Mouse (Mus musculus) lung, postnatal 10 days (tissue): Measurements from ENCODE around the gene Mboat7.
A peak's percentile ranks its signal among the peaks of the same experiment; 100 is the strongest.

Experiments used
- DNase-seq: peaks from one replicate; pipeline ENCODE4 v3.0.0; 2021

Gene Mboat7

DNA sequence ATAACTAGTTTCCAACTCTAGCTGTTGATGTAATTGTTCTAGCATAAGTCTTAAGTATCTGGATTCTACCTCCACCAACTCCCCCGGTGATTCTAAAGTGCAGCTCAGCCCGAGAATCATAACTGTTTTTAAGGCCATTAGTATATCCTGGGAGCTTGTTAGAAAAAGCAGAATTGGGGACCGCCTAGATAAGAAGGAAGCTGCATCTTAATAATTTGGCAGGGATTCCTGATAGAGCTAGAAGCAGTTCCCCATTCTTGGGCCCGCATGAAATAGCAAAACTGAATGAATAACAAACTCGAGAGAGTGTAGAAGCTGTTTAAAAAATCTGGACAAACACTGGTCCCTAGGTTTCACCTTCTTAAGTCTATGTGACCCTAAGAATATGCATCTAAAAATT lies 49.9 kb downstream of the Mboat7 start:
- DNase-seq: no peak

GRCm38 (mm10) chr7:3630478-3630815 lies 62.9 kb downstream of the Mboat7 start:
- DNase-seq: no peak

- peak; percentile 95 for DNase-seq
These were observed 63.5 kb downstream of the Mboat7 start, which contains the start of the genes Tfpt and Prpf31 for GRCm38 (mm10) chr7:3629543-3630477. Tfpt (minus strand) TSS chr7:3629929. Prpf31 (plus strand) TSS chr7:3629985.

GRCm38 (mm10) chr7:3629030-3629429 lies 64.3 kb downstream of the Mboat7 start:
- DNase-seq: no peak
